Mouse (Mus musculus) lung, postnatal 25 days (tissue): ENCODE results near the gene Olfr273.
"Not testable (repeated sequence)": the region's sequence is repeated elsewhere in the genome, so short reads cannot be mapped to it uniquely, and the experiment has no call there.

Experiments used
- DNase-seq: peaks from one replicate; pipeline ENCODE4 v3.0.0; 2022; ENCODE audit warnings: low spot score

The Olfr273 gene

GRCm38 (mm10) chr4:52859136-52859535, at the start of gene Olfr273:
TSS of gene Olfr273 (minus strand) at chr4:52859236.
- no peak for DNase-seq

- no peak for DNase-seq
These were observed 5.1 kb upstream of the Olfr273 start for GRCm38 (mm10) chr4:52864156-52864555.

- no peak for DNase-seq
These were observed 9.4 kb downstream of the Olfr273 start for GRCm38 (mm10) chr4:52849672-52850071.

DNA sequence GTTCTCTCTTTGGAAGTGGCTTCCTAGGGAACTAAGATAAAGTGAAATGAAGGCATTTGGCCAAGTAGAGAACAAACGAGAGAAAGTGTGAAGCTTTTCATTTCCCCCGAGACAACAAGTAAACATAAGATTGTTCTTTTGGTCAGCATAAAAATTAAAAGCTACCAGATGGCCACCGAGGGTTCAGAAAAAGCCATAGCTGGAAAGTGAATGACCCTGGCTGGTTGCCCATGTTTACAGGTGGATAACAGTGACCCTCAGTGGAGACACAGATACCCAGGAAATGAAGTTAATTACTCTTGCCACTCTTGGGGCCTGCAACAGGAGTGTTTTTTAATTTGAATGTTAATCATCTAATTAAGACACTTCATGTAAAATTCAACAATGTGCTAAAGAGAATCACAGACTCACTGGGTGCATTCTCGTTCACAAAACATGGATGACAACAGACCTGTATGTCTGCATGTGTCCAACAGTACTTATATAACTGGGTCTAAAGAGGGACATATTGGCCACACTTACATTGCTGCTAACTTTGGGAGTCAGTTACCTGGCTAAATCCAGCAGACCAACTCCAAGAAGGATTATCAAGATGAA, 9.9 kb downstream of the Olfr273 start:
- no peak for DNase-seq

DNA sequence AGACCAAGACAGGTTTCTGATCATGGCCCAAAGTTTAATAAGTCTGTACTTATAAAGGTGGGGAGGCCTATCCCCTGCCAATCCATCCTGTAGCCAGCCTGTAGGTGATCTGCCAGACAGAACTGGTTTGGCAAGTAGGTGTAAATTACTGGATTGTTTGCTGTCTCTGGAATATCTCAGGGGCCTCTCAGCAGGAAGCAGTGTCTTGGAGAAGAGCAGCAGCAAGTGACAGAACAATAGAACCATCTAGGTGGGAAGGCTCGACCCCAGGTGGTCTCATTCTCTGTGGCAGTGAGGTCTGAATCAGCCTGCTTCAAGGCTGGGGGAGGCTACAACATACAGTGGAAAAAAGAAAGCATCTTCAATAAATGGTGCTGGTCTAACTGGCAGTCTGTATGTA, 13.6 kb downstream of the Olfr273 start:
- not testable (repeated sequence) for DNase-seq

GRCm38 (mm10) chr4:52821375-52821774, 37.7 kb downstream of the Olfr273 start:
- DNase-seq, result no peak

- no peak for DNase-seq
These were observed 44.7 kb downstream of the Olfr273 start, which contains the start of gene Olfr275 for GRCm38 (mm10) chr4:52814304-52814703. TSS of gene Olfr275 (plus strand) at chr4:52814604.

- no peak for DNase-seq
These were observed 47.2 kb downstream of the Olfr273 start for GRCm38 (mm10) chr4:52811871-52812270.
